Mouse (Mus musculus): ENCODE results near the gene Ldah. TPM values are rescaled to one million over a fixed set of nuclear protein-coding genes. Genes with fewer than 3 reads are reported as not detected.

The Ldah gene
- polyA plus RNA-seq, 1 experiment from 2014 or later, result 36.5 TPM

GRCm38 (mm10) chr12:8291157-8291853, 83.4 kb downstream of the Ldah start:
- no peaks in the 10 kb centered on the region for H3K36me3 ChIP-seq (ENCODE audit: control insufficient read depth, insufficient read depth)
- WGBS, result 66% methylated on average over 15 of the region's 15 CpGs
- H3K9ac ChIP-seq (ENCODE audit: low read length), result no peak overlapping the region
- H3K27me3 ChIP-seq (ENCODE audit: control insufficient read depth, insufficient read depth, low read length), result peaks cover 10% of the 10 kb centered on the region
- no peak overlapping the region for H3K27ac ChIP-seq (ENCODE audit: low read length)
- H3K4me3 ChIP-seq (ENCODE audit: low read length), result no peak overlapping the region
- no peak for ATAC-seq (replicated peaks; ENCODE audit: extremely low read depth, insufficient read depth, low FRiP score)
- H3K9me3 ChIP-seq (replicated peaks; ENCODE audit: control insufficient read depth, low read length), result no peaks in the 10 kb centered on the region
- no peaks in the 10 kb centered on the region for H3K4me1 ChIP-seq (ENCODE audit: control insufficient read depth, insufficient read depth, low read length)
- H3K4me2 ChIP-seq (ENCODE audit: low read depth, low read length), result no peak overlapping the region

- Histone ChIP-seq H3K9me3 (replicated peaks; ENCODE audit: control insufficient read depth, low read length) (no peaks in the 10 kb centered on the region), H3K9ac (ENCODE audit: low read length) (no peak overlapping the region), H3K4me2 (ENCODE audit: low read depth, low read length) (no peak overlapping the region), H3K4me1 (ENCODE audit: control insufficient read depth, insufficient read depth, low read length) (0 out of 2 replicates have a peak, but pooled peaks cover 4% of the 10 kb centered on the region), H3K27ac (ENCODE audit: low read length) (no peak overlapping the region), H3K36me3 (ENCODE audit: control insufficient read depth, insufficient read depth) (no peaks in the 10 kb centered on the region), H3K4me3 (ENCODE audit: low read length) (no peak overlapping the region), H3K27me3 (ENCODE audit: control insufficient read depth, insufficient read depth, low read length) (peaks cover 49% of the 10 kb centered on the region)
- no peak for ATAC-seq (replicated peaks; ENCODE audit: extremely low read depth, insufficient read depth, low FRiP score)
- 50% methylated on average over 6 of the region's 6 CpGs for WGBS
These were observed 87.5 kb downstream of the Ldah start for GRCm38 (mm10) chr12:8295307-8295913.

GRCm38 (mm10) chr12:8296154-8296553, 88.2 kb downstream of the Ldah start:
- 84% methylated on average over 2 of the region's 2 CpGs for WGBS
- no peak for ATAC-seq (replicated peaks; ENCODE audit: extremely low read depth, insufficient read depth, low FRiP score)
- peaks cover 57% of the 10 kb centered on the region for H3K27me3 ChIP-seq (ENCODE audit: control insufficient read depth, insufficient read depth, low read length)
- H3K4me1 ChIP-seq (ENCODE audit: control insufficient read depth, insufficient read depth, low read length), result 0 out of 2 replicates have a peak, but pooled peaks cover 4% of the 10 kb centered on the region
- no peaks in the 10 kb centered on the region for H3K9me3 ChIP-seq (replicated peaks; ENCODE audit: control insufficient read depth, low read length)
- no peaks in the 10 kb centered on the region for H3K36me3 ChIP-seq (ENCODE audit: control insufficient read depth, insufficient read depth)
- no peak overlapping the region for H3K4me3 ChIP-seq (ENCODE audit: low read length)
- no peak overlapping the region for H3K4me2 ChIP-seq (ENCODE audit: low read depth, low read length)
- H3K9ac ChIP-seq (ENCODE audit: low read length), result no peak overlapping the region
- no peak overlapping the region for H3K27ac ChIP-seq (ENCODE audit: low read length)

DNA sequence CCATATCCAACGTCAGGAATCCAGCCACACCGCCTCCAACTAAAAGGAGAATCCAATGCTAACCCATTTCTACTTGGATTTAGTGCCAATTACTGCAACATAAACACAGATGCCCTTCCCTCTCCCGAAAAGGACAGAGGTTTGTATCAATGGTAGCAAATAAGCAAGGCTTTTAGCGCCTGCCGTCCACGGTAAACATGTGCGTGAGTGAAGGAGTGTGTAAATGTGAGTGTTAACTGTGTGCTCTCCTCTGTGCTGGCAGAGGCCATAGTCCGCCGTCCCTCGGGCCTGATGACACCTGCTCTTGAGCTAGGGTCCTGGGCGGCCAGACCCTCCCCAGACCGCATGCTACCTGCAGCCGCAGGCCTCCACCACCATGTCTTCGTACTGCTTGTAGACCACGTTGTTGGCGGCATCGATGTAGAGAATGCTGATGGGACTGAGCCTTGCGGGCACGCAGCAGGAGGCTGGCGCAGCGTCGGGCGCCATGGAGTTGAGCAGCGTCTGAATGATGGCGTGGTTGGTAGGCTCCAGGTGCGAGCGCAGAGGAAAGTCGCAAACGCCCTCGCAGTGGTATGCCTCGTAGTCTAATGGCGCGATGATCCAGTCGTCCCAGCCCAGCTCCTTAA, 89.8 kb downstream of the Ldah start:
- Histone ChIP-seq H3K36me3 (ENCODE audit: control insufficient read depth, insufficient read depth) (no peaks in the 10 kb centered on the region), H3K4me2 (ENCODE audit: low read depth, low read length) (peak overlapping the region; percentile 76), H3K4me1 (ENCODE audit: control insufficient read depth, insufficient read depth, low read length) (peaks cover 8% of the 10 kb centered on the region; the same call in 1 of the 2 replicates), H3K9me3 (replicated peaks; ENCODE audit: control insufficient read depth, low read length) (no peaks in the 10 kb centered on the region), H3K4me3 (ENCODE audit: low read length) (peak overlapping the region; percentile 57), H3K27me3 (ENCODE audit: control insufficient read depth, insufficient read depth, low read length) (peaks cover 72% of the 10 kb centered on the region), H3K27ac (ENCODE audit: low read length) (no peak overlapping the region), H3K9ac (ENCODE audit: low read length) (no peak overlapping the region)
- WGBS, result 9% methylated on average over 34 of the region's 34 CpGs
- ATAC-seq (replicated peaks; ENCODE audit: extremely low read depth, insufficient read depth, low FRiP score), result no peak

DNA sequence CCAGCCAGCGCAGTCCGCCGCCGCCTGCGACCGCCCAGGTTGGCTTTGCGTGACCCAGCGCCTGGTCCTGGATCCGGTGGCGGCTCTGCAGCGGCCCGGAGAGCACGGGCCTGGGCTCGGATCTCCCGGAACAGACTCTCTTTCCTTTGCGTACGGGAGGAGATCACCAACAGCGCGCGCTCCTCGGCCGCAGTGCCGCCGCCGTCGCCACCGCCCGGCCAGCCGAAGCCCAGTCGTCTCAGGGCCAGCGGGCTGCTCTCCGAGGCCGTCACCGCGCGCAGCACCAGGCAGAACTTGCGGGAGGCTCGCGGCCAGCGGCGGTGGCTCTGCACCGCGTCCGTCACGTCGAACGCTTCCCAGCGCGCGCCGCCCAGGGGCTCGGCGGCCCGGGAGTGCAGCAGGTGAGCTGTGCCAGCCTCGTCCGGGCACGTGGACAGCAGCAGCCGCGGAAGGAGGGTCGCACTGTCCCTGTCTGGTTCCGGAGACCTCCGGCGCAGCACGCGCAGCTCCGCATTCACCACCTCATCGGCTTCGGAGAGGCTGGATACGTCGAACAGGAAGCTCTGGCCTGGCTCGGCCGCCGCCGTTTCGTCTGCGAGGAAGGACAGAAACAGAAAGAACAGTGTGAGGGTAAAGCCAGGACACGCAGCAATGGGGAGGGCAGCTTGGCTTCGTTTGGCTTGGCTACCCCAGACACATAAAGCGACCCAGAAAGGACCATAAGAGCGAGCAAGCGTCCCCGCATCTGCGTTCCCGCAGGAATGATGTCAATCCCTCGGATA, 90.6 kb downstream of the Ldah start:
- Histone ChIP-seq H3K4me2 (ENCODE audit: low read depth, low read length) (peak overlapping the region; percentile 76), H3K4me3 (ENCODE audit: low read length) (peak overlapping the region; percentile 57), H3K27me3 (ENCODE audit: control insufficient read depth, insufficient read depth, low read length) (peaks cover 81% of the 10 kb centered on the region), H3K27ac (ENCODE audit: low read length) (no peak overlapping the region), H3K4me1 (ENCODE audit: control insufficient read depth, insufficient read depth, low read length) (peaks cover 8% of the 10 kb centered on the region; the same call in 1 of the 2 replicates), H3K9ac (ENCODE audit: low read length) (peak overlapping the region; percentile 44), H3K36me3 (ENCODE audit: control insufficient read depth, insufficient read depth) (no peaks in the 10 kb centered on the region), H3K9me3 (replicated peaks; ENCODE audit: control insufficient read depth, low read length) (no peaks in the 10 kb centered on the region)
- ATAC-seq (replicated peaks; ENCODE audit: extremely low read depth, insufficient read depth, low FRiP score), result no peak
- 3% methylated on average over 80 of the region's 85 CpGs for WGBS

DNA sequence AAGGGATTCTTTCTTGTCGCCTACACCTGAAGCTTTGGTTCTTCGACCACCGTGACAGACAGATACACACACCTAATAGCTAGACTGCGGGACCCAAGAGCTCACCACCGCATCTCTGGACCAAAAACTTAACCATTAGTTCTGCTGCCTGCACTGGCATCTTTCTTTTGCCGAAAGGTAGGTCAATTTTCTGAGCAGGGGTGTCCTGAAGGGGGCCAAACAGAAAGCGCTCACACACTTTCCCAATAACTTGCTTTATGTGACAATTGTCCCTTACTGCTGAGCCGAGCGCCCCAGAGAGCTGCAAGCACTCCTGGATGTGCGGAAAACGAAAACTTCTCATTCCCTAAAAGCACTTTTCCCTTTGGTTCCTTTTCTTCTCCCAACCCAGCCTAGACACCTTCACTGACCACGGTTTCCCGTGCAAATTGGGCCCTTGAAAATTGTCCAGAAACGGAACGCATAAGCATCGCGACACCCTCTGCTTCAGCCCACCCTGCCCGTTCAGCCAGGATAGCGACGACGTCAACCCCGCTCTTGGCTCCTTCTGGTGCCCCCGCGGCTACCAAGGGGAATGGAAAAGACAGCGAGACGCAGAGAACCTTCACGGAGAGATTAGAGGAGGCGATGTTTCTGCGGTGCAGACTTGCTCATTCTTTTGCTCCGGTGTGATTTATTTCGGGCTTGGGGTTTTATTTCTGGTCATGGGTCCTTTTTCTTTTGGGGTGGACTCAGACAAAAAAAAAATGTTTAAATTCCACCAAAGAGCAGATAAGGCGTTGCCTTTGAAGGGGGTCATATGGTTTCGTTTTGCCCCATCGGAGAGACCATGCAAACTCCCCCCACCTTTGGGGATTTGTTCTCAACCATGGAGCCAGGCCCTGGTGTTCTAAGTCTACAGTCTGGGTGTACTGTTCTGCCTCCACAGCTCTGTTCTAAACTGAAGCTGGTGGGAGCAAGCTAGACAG, 91.5 kb downstream of the Ldah start:
- Histone ChIP-seq H3K4me3 (ENCODE audit: low read length) (peak overlapping the region; percentile 3; the same call in 1 of the 2 replicates), H3K27me3 (ENCODE audit: control insufficient read depth, insufficient read depth, low read length) (peaks cover 86% of the 10 kb centered on the region), H3K27ac (ENCODE audit: low read length) (no peak overlapping the region), H3K4me2 (ENCODE audit: low read depth, low read length) (peak overlapping the region; percentile 10; the same call in 1 of the 2 replicates), H3K4me1 (ENCODE audit: control insufficient read depth, insufficient read depth, low read length) (peaks cover 8% of the 10 kb centered on the region; the same call in 1 of the 2 replicates), H3K9ac (ENCODE audit: low read length) (no peak overlapping the region), H3K36me3 (ENCODE audit: control insufficient read depth, insufficient read depth) (no peaks in the 10 kb centered on the region), H3K9me3 (replicated peaks; ENCODE audit: control insufficient read depth, low read length) (no peaks in the 10 kb centered on the region)
- no peak for ATAC-seq (replicated peaks; ENCODE audit: extremely low read depth, insufficient read depth, low FRiP score)
- 12% methylated on average over 34 of the region's 34 CpGs for WGBS

- H3K27ac ChIP-seq (ENCODE audit: low read length), result no peak overlapping the region
- H3K9me3 ChIP-seq (replicated peaks; ENCODE audit: control insufficient read depth, low read length), result no peaks in the 10 kb centered on the region
- no peak overlapping the region for H3K9ac ChIP-seq (ENCODE audit: low read length)
- H3K4me3 ChIP-seq (ENCODE audit: low read length), result 0 out of 2 replicates have a peak overlapping the region, but pooled peaks have one; percentile 3
- 54% methylated on average over 10 of the region's 10 CpGs for whole genome bisulfite sequencing
- ATAC-seq (replicated peaks; ENCODE audit: extremely low read depth, insufficient read depth, low FRiP score), result no peak
- no peaks in the 10 kb centered on the region for H3K36me3 ChIP-seq (ENCODE audit: control insufficient read depth, insufficient read depth)
- peaks cover 8% of the 10 kb centered on the region; the same call in 1 of the 2 replicates for H3K4me1 ChIP-seq (ENCODE audit: control insufficient read depth, insufficient read depth, low read length)
- peaks cover 88% of the 10 kb centered on the region for H3K27me3 ChIP-seq (ENCODE audit: control insufficient read depth, insufficient read depth, low read length)
- no peak overlapping the region for H3K4me2 ChIP-seq (ENCODE audit: low read depth, low read length)
These were observed 92.2 kb downstream of the Ldah start for GRCm38 (mm10) chr12:8300111-8300480.

GRCm38 (mm10) chr12:8300521-8300920, 92.6 kb downstream of the Ldah start:
- 68% methylated on average over 5 of the region's 5 CpGs for WGBS
- Histone ChIP-seq H3K4me3 (ENCODE audit: low read length) (no peak overlapping the region), H3K36me3 (ENCODE audit: control insufficient read depth, insufficient read depth) (no peaks in the 10 kb centered on the region), H3K9me3 (replicated peaks; ENCODE audit: control insufficient read depth, low read length) (no peaks in the 10 kb centered on the region), H3K4me2 (ENCODE audit: low read depth, low read length) (no peak overlapping the region), H3K27ac (ENCODE audit: low read length) (no peak overlapping the region), H3K9ac (ENCODE audit: low read length) (no peak overlapping the region), H3K27me3 (ENCODE audit: control insufficient read depth, insufficient read depth, low read length) (peaks cover 88% of the 10 kb centered on the region), H3K4me1 (ENCODE audit: control insufficient read depth, insufficient read depth, low read length) (peaks cover 8% of the 10 kb centered on the region; the same call in 1 of the 2 replicates)
- ATAC-seq (replicated peaks; ENCODE audit: extremely low read depth, insufficient read depth, low FRiP score), result no peak
